Mouse (Mus musculus) CH12F3 (cell line): ENCODE measurements around the gene Mob1a.

ENCODE experiments used
- in situ Hi-C: fragments of 300-500 bp; cut with MboI; formaldehyde crosslinking; loops from 2 replicates; pipeline ENCODE4 v1.14.3; 2020; ENCODE audit warnings: low sequenced_read_pairs

The Mob1a gene

DNA sequence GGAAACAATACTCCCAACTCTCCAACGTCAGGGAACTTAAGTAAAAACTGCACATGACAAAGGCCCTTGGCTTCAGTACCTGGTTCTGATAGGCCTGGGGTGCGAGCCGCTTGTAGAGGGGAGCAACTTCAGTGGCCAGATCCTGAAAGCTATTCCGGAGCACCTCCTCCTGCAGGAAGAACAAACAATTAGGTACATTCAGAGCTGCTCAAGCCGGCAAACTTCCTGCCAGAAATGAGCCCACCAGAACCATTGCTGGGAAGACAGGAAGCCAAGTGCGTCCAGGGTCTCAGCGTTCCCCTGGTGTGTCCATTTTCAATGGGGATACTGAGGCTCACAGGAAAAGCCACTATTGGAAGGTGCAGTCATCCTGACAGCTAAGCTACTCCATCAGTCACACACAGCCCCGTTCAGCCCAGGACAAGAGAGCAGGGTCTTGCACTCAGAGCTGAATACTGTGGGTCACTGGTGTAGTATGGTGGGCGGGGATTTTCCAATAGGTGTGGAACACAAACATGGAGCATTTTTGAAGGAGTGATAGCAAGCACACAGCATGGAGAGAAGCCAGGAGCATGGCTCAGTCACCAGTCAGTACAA, 48.0 kb downstream of the Mob1a start:
- in situ Hi-C loops, result no loop called here

DNA sequence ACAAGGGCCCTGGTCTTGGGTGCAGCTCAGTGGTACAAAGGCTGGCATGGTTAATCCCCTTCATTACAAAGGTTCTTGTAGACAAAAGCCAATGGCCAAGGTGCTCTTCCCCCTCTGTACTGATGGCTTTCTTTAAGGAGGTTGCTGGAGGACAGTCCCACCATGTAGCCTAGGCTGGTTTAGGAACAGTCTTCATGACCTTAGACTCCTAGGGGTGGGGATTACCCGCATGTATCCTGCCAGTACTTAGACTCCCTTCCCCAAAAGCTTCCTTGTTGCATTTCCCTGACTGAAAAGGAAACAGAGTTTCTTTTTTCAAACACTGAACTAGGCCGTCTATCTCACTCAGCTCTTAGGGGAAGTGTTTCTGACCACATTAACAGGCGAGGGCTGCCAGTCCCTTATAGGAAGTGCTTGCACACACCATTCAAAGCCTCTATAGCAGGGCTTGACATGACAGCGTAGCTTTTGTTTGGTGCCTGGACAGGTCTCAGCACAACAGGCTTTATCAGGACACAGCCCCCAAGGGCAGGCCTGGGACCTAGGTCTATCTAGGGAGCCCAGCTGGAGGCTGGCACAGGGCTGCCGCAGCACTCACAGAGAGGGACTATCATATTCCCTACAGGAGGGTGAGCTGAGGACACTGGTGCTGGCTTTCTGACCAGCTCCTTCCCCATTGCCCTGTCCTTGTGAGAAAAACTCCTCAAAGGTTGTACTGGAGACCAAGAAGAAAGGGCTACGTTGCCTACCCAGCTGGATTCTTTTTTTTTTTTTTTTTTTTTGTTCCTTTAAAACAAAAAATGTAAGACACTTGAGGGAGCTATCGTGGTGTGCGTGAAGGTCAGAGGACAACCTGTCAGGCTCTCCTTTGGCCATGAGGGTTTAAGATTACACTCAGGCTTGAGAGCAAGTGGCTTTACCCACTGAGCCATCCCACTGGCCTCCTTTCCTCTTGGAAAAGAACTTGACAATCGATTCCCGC, 56.0 kb downstream of the Mob1a start:
- in situ Hi-C loops, result no loop called here

DNA sequence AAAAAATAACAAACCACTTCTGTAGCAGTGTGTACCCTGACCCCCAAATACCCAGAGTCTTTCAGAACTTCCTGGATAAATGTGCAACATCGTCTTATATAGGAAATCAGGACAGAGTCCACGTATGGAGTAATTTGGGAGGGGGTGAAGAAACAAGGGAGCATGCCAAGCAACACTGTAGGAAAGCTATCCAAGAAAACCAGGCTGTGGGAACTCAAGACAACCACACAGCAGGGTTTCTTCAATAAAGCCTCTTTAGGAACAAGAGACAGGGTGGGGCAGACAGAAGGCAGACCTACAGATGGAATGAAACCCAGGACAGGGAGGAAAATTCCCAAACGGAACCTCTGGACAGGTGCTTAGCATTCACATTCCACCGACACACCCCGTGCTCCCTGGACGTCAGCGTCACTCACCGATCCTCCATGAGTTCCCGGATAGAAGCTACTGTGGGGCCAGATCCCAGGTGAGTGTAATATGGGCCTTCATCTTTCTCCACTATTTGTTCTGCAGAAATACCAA, 59.8 kb downstream of the Mob1a start:
- in situ Hi-C loops, result no loop called here

DNA sequence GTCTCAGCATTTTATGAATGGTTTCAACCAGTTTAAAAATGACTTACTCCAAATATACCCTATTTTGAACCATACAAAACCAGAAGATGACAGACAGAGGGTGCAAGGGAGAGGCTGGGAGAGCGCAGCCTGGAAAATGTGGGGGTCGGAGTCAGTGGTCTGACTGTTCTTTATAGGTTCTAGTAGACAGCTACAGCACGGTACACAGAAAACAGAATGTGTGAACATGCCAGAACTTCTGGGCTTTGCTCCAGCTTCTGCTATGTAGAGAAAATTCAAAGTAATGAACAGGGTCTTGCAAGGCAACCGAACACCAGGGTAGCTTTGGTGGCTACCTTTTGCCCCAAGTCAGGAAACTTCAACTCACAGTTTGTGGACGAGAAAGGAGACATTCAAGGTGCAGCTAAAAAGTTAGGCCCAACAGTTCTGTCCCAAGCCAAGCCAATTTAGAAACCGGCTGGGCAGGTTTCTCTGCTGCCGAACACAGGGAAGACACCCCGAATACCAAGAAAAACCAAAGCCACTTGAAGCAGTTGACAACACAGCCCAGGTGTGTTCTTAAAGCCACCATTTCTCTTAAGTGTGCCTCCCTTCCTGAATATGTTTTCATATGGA, 66.5 kb downstream of the Mob1a start:
- in situ Hi-C loops, result no loop called here
